Mouse (Mus musculus): ENCODE measurements at regions not wholly inside any gene's neighbourhood (a gene's known extent, or its start where the extent isn't known, plus 50 kb on each side); places are given as distances from the start of the nearest gene placed in this dataset.
A peak's percentile ranks its signal among the peaks of the same experiment; 100 is the strongest.

DNA sequence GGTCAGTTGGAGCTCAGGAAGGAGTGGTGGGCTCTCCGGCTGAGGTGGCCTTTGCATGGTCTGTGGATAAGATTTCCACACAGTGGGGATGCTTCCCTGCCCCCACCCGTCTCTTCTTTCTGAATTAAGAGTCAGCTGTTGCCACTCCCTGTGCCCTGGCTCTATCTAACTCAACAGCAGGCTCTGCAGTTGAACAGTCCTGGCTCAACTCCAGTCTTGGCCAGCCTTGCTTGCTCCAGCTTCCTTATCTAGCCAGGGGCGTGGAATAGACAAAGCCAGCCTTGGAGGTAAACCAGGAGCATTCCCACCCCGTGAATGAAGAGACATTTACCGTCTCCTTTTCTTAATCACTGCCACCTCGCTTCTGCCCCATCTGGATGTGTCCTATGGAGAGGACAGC is 89.7 kb downstream of the Mn1 start:
- DNase-seq (ENCODE audit: low spot score), result peak; percentile 54

DNA sequence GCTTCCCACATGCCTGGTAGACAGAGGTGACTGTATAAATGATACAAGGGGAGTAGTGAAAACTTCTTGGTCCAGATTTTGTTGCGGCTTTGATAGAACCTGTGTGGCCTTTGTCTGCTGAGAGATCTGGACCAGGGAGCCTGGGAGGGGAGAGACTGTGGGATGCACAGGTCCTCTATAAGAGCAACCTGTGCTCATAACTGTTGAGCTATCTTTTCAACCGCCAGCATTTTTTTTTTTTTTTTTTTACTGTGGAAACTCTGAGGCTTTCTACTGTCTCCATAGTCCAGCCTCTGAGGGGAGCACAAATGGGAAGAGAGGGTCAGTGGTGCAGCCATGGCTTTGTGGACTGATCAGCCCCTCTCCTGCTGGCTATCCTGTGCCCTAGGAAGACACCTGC is 90.2 kb downstream of the Mn1 start:
- DNase-seq (ENCODE audit: low spot score), result no peak

DNA sequence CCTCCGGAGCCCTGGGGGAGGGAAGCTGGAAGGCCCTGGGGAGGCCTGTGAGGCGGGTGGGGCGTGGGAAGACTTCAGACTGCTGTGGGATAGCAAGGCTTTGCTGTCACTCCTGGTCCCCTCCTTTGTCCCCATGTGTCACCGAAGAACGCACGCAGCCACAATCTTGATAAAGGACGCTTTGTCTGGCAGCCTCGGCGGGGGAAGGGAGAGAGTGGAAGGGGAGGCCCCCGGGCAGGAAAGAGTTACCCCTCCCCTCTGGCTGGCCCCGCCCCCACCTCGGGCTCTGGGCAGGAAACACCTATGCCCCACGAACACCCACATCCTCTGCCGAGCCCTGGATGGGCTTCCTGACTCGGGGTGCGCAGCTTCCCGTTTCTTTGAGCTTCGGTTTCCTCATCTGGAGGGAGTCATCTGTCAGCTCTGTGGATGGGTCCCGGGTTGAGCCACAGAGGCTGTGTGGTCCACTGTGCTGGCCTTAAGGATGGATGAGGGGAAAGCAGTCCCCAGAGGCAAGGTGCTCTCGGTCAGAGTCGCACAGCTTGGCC is 91.9 kb downstream of the Mn1 start:
- DNase-seq (ENCODE audit: low spot score), result peak; percentile 68

DNA sequence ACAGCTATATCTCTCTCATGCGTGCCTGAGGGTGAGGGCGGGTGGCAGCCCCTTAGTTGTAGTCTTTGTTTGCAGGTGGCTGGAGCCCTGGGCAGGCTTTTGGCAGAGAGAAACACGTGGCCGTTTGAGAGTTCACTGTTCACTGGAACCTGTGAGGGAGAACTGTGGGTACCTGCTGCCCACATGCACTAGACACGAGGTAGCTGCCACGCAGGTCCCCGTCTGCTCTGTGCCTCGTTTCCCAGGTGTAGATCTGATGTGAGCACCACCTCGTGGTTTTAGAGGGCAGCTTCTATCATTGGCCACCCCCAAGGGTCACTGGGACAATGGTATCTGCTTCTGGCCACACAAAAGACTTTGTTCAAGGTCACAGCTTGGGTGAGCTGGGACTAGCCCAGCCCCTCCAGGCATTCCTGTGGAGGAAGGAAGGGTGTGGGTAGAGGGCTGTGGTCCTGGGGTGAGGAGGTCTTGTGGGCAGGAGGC is 92.5 kb downstream of the Mn1 start:
- no peak for DNase-seq (ENCODE audit: low spot score)

DNA sequence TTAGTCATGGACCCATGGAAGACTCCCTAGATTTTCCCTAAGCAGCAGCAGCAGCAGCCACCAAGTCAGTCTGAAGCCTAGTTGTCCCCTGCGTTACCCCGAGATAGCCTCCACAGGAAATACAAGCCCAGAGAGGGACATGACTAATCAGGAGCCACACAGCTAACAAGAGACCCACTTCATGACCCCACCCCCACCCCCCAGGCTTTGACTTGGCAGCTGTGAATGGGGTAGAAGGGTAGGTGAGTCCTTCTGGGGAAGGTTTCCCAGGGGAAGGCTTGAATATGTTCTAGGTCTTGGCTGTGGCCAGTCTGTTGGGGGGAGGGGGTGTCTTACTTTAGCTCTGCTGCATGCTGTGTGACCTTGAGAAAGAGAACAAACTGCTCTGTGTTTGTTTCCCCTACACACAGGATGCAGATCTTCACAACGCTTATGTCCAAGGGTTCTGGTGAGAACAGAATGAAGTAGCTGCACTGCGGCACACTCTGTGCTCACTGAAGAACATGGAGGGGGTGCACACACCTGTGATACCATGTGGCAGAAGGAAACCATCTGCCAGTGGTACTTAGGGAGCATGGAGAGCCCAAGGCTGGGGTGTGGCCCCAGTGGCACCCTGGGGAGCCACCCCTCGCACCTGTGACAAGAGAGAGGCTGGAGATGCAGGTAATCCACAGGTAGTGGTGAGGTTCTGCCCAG is 93.2 kb downstream of the Mn1 start:
- DNase-seq (ENCODE audit: low spot score), result no peak

DNA sequence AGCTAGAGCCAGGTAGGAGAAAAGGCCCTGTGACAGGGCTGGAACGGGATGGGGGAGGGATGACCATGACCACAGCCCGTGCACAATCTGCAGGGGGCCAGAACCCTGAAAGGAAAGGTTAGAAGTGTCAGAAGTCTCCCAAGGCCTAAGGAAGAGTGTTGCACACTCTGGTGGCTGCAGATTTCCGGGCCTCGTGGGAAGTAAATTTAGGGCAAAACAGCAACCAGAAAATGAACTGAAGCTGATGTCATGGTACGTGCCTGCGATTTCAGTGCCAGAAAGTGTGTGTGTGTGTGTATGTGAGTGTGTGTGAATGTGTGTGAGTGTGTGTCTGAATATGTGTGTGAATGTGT is 93.7 kb downstream of the Mn1 start:
- no peak for DNase-seq (ENCODE audit: low spot score)

DNA sequence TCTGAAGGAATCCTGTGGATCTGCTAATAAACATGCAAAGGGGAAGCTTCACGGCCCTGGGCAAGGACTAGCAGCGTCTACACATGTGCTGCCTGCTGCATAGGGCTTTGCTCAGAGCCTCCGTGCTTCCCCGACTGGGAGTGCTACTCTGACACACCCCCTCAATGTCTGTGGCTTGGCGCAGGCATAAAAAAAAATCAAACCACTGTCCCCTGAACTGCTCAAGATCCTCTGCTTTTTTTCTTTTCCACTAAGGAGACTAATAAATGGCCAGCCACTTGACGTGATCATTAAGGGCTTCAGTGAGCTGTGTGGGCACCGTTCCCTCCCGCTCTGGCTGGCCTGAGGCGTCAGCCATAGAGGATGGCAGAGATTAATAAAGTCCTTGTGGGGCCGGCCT is 94.8 kb downstream of the Mn1 start:
- DNase-seq (ENCODE audit: low spot score), result no peak

DNA sequence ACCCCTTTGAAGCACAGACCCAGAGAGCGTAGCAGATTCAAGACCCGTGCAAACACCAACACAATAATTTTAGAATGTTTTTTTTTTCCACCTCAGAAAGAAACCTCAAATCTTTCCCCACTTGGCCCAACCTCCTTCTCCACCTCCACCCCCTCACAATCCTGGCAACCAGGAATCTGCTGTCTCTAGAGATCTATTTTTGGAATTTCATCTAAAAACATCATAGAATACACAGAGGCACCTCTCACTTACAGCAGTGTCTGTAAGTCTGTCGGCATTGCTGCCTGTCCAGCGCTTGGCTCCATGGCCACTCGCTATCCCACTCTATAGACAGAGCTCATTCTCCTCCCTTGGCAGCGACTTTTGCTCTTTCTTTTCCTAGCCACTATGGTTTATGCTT is 96.8 kb downstream of the Mn1 start:
- no peak for DNase-seq (ENCODE audit: low spot score)

DNA sequence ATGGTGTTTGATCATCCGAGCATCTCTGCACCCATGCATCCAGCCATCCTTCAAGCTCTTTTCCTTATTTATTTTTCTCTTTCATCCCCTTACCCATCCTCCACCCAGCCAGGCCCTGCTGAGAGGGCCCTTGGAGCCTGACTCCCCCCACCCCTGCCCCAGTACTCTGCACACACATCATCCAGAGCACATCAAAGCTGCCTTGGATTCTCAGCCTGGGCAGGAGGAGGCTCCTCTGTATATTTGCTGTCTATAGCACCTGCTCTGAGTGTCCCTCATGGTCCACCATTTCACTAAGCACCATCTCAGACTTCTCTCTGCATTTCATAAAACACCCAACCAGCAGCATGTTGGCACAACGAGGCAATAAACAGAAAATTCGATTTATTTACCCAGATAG is 101.9 kb downstream of the Mn1 start:
- DNase-seq (ENCODE audit: low spot score), result no peak

DNA sequence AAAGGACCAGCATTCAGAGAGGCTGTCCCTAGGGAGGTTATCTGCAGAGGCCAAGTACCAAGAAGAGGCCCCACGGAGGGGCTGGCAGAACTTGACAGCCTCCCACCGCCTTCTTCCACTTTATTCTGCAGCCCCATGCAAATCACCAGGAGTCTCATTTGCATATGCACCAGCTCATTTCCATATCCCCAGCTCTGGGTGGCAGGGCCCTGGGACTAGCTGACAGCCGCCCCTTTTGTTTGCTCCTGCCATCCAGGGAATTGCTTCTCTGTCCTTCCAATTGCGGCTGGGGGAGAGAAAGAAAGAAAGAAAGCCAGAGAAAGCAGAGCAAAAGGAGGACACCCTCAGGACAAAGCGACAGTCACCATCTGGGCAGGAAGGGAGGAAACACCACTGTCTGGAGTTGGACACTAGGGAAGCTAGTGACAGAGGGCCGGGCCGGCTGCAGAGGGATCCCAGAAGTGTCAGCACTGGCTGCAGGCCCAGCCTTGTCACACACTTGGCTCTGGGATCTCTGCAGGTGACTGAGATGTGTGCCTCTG is 102.4 kb downstream of the Mn1 start:
- no peak for DNase-seq (ENCODE audit: low spot score)

DNA sequence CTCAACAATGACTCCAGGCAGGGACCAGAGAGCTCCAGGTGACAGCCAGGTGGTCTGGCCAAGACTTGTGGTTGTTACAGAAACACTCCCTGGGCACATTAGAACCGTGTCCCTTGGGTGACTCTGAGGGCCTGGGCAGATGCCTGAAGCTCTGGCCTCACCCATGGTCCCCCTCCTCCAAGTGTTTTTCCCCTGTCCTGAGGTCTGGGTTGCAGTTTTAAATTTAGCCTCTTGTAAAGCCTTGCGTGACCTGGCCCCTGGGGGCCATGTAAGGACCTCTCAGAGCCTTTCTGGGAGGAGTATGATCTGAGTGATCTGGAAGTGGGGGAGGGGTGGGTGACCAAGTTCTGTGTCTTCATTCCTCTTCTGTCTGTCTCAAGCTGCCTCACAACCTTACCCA is 104.7 kb downstream of the Mn1 start:
- DNase-seq (ENCODE audit: low spot score), result no peak

DNA sequence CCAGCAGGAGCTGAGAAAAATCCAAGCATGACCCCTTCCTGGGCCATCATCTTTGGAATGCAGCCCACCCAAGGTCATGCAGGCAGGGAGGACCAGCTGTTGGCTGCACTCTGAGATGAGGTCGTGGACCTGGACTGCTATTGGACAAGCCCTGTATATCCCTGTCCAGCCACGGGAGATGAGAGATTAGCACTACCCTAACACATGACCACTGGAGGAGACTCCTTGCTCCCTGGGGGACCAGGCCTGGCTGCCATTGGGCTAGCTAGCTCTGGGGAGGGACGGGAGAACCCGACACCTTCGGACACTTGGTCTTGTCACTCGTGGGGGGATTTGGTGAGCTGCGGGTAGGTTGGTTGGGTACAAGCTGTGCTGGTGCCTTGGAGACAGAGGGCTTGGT is 105.4 kb downstream of the Mn1 start:
- DNase-seq (ENCODE audit: low spot score), result no peak

DNA sequence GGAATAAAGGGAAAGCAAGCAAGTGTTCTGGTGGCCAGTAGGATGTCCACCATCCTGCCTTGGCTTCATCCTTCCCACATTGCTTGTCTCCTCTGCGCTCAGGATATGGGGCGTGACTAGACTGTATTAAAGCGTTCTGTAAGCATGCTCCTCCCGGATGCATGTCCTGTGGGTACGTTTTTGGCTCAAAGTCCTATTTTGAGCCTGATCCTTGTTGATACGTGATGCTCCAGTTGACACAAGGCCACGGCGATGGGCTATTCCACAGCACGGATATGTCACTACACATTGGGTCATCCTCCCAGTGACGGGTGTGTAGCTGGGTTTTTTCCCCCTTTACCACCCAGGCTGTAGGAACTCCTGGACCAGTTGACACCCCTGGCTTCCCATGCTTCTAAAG is 110.6 kb downstream of the Mn1 start:
- DNase-seq (ENCODE audit: low spot score), result no peak

DNA sequence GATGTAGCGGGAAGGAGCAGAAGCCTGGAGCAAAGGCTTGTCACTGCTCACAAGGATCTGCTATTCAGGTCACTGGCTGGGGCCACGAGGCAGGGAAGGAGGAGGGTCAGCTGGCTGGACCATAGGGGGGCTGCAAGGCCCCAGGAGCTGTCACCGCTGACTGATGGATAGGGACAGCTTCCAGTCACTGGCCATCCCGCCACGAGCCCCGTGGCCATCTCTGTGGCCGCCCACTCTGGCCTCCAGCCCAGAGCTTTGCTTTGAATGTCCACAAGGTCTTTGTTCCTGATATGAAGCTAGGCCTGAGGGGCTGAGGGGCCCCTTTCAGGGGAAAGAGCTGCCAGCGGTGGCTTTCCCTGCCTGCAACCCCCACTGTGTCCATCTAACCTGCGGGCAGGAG is 111.9 kb downstream of the Mn1 start:
- DNase-seq (ENCODE audit: low spot score), result no peak

DNA sequence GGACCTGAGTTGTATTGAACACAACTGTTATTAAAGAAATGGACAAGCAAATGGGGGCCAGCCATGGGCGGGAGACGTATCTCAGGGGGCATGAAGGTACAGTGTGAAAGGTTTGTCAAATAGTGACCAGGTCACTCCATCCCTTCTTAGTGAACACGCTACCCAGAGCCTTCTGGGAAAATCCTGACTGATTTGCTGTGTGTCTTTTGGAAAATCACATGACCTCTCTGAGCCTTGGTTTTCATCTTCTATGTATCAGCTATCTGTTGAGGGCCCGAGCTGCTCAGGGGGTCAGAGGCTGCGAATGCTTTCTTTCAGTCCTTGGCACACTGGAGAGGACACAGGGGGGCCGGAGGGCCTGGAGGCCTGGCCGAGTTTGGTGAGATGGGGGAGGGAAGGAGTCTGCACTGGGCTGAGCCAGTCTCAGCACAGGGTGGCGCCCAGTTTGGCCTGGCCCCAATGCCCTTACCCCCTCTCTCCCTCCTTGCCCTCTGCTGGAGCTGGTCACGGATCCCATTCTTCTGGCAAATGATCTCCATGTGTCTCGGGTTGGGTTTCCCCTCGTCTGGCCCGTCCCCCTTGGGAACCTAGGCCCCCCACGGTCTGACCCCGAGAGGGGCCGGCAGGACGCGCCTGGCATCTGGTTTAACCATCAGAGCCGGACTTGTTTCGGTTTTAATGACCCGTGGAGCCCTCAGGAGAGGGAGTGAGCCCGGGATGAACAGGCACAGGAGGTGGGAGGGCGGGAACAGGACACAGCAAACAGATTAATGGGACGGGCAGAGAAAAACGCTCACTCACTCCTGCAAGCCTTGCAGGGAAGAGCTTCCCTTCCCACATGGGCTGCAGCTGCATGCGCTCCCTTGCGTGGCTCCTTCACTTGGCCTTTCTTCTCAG is 113.7 kb downstream of the Mn1 start:
- no peak for DNase-seq (ENCODE audit: low spot score)

DNA sequence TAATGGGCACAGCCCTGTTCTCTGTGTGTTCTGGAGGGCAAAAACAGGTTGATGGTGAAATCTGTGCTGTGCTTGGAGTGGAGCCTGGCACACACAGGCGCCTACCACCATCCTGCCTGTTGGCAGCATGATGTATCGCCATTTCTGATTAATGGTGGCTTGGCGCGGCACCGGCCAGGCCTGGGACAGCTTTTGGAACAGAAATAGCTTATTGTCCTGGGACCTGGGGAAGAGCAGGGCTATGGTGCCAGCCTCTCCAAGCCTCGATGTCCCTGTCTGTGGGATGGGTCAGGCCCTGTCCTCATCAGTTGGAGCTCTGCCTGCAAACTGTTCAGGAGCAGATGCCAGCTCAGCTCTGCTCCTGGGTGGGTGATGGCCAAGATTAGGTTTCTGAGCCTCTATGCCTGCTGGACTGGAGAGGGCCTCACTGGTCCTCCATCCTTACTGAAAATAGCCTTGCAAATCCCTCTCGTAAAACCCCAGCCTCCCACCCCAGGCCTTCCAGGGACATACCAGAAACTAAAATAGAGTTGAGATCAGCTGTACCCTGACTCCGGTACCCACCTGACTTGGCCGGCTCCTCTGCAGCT is 115.4 kb downstream of the Mn1 start:
- DNase-seq (ENCODE audit: low spot score), result no peak

DNA sequence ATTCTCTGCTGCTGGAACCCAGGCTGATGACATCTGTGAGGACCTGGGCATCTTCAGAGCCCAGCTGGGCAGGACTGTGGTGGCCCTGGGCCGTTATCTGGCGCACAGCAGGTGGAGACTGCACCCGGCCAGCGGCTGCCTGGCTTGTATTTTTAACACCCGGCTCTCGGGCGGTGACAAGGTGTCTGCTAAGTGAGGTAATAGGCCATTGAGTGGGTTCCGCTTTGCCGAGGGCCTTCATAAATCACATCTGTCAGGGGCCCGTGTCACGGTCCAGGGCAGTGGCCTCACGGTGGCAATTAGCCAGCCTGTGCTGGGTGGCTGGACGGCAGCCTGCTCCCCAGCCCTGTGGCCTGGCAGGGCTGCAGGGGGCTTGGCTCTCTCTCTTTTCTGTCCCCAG is 118.8 kb downstream of the Mn1 start:
- no peak for DNase-seq (ENCODE audit: low spot score)

DNA sequence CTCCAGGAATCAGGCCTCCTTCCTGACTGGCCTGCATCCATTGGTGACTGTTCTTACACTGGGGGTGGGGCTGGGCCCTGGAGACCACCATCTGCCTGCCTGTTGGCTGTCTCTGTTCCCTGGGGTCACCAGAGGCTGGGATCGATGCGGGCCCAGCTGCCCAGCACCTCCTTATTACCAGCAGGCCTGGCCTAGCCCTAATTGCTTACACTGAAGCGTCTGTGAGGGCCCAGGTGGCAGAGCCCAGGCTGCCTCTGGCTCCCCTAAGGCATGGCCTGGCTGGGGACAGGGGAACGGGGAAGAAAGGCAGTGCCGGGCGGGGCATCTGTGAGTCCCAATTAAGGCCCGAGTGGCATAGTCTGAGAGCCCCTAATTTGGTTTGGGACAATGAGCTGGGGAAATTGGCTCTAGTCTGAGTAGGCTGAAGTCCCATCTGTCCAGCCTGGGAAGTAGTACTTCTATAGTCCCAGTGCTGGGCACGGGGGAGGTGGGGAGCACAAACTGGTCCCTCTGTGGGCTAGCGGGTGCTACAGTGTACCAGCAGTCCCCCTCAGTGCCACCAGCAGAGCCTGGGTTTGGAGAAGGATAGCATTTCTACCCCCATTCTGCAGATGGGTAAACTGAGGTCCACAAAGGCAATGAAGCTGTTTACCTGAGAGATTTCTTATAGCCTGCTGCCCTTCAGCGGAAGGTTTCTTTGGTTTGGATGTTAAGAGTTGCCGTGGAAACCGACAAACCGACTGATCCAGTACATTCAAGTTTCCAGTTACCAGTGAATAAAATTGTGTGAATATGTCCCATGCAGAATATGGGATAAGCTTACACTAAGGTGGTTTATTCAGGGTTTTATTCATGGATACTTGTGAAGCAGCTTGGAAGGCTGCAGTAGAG is 121.6 kb downstream of the Mn1 start:
- DNase-seq (ENCODE audit: low spot score), result no peak

DNA sequence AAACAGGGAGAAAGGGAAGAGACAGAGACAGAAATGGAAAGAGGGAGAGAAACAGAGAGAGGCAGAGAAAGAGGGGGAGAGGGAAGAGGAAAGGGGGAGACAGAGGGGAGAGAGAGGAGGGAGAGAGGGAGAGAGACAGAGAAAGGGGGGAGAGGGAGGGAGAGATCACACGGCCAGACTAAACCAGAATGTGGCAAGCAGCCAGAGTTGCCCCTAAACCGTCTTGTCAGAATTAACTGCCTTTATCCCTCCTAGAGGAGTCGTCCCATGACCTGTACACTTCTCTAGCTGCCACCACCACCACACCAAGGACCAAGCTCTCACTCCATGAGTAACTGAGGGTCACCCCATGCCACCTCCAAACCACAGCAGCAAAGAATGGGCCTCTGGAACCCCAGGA is 123.3 kb downstream of the Mn1 start:
- DNase-seq (ENCODE audit: low spot score), result no peak

DNA sequence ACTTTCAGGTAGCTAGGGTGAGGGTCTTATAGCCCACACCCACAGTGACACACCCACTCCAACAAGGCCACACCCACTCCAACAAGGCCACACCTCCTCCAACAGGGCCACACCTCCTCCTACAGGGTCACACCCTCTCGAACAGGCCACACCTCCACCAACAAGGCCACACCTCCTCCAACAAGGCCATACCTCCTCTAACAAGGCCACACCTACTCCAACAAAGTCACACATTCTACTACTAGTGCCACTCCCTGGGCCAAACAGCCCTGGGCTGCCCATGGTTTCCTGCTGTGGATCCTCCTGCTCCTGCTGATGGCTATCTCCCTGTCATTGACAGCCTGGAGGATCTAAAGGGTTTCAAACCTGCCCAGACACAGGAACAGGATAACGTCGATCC is 124.9 kb downstream of the Mn1 start:
- DNase-seq (ENCODE audit: low spot score), result no peak

DNA sequence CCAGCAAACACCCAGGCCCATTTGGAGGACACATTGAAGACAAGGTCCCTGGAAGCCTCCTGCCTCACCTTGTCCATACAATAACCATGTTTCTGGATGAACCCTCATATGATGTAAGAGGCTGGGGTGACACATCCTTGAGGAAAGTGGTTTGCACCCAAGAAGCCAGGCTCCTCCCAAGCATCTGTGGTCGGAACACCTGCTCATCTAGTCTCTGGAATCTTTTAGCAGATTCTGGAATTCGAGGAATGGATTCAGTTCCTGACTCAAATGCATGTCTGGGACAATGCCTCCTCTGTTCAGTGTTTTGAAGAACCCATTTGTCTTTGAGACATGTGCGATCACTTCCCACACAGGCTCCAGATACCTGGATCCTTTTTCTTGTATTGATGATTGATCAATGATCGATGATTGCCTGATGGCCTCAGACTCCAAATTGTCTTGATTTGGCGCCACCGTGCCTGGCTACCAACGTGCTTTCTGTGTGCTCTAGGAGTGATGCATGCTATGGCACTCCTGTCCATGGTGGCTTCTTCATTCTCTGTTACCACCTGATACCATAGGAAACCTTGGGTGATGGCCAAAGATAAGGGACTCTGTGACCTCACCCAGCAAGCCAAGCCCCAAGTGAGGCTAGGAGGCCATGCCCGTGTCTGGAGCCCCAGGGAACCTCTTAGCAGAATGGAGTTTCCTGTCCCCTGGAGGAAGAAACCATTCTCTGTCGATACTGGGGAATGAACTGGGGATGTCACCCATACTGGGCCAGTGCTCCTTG is 126.7 kb downstream of the Mn1 start:
- no peak for DNase-seq (ENCODE audit: low spot score)
